Mouse (Mus musculus): ENCODE measurements around the gene Sept4. TPM values are rescaled to one million over a fixed set of nuclear protein-coding genes. Genes with fewer than 3 reads are reported as not detected.

Gene Sept4
- polyA plus RNA-seq, 1 experiment: 0.09 TPM

DNA sequence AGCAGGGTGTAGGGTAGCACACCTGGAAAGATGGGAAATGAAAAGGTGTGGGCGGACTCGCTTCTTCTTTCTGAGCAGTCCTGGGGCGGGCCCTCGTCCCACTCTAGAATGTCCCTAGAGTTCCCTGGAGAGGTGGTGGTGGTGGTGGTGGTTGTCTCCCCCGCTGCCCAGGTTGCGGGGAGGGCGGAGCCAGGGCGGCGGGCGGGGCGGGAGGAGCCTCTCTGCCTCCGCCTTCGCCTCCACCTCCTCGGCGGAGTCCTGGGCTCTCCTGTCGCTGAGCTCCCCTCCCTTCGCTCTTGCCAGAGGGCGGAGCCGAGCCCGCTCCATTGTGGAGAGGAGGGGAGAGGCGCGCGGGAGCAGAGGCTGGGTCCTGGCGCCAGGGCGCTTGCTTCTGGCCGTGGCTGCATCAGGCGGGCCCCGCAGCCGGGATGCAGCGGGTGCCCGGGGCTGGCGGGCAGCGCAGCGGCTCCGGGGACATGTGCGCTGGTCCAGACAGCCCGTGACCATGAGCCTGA is 26.7 kb downstream of the Sept4 start:
- H3K4me1 ChIP-seq (ENCODE audit: control insufficient read depth): peaks cover 52% of the 10 kb centered on the region
- H3K27me3 ChIP-seq (ENCODE audit: control insufficient read depth): no peaks in the 10 kb centered on the region
- H3K36me3 ChIP-seq (ENCODE audit: control insufficient read depth): peaks cover 64% of the 10 kb centered on the region
- TF ChIP-seq TAL1 (IDR thresholded peaks at IDR 0.05; ENCODE audit: low read length) (no peak), GATA1 (IDR thresholded peaks at IDR 0.05; ENCODE audit: low read length) (no peak)
- H3K4me3 ChIP-seq (replicated peaks): peak overlapping the region; percentile 70
- H3K9me3 ChIP-seq (ENCODE audit: control insufficient read depth, low read length): no peaks in the 10 kb centered on the region

GRCm38 (mm10) chr11:87595976-87596375 is 27.3 kb downstream of the Sept4 start:
- H3K27me3 ChIP-seq (ENCODE audit: control insufficient read depth): no peaks in the 10 kb centered on the region
- no peaks in the 10 kb centered on the region for H3K9me3 ChIP-seq (ENCODE audit: control insufficient read depth, low read length)
- TF ChIP-seq GATA1 (IDR thresholded peaks at IDR 0.05; ENCODE audit: low read length) (no peak), TAL1 (IDR thresholded peaks at IDR 0.05; ENCODE audit: low read length) (no peak)
- peaks cover 70% of the 10 kb centered on the region for H3K36me3 ChIP-seq (ENCODE audit: control insufficient read depth)
- H3K4me3 ChIP-seq (replicated peaks): peak overlapping the region; percentile 70
- peaks cover 46% of the 10 kb centered on the region for H3K4me1 ChIP-seq (ENCODE audit: control insufficient read depth)

DNA sequence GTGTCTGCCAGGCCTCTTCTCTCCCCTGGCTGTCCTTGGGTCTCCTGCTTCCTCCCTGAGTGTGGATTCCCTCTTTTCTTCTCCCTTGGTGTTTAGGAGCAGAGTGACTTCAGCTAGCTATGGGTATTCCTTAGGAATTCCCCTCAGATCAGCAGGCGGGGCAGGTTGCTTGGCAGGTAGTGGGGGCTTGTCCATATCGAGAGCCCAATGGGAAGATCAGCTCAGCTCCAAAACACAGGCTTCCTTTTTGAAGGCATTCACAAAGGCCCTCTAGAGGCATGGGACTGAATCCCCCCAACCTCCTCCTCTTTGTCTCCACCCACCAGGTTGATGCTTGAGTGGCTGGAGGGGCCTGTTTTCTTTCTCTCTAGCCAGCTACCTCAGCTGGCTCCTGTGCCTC is 27.8 kb downstream of the Sept4 start:
- H3K36me3 ChIP-seq (ENCODE audit: control insufficient read depth): peaks cover 75% of the 10 kb centered on the region
- no peaks in the 10 kb centered on the region for H3K9me3 ChIP-seq (ENCODE audit: control insufficient read depth, low read length)
- H3K4me3 ChIP-seq (replicated peaks): no peak overlapping the region
- no peaks in the 10 kb centered on the region for H3K27me3 ChIP-seq (ENCODE audit: control insufficient read depth)
- TF ChIP-seq TAL1 (IDR thresholded peaks at IDR 0.05; ENCODE audit: low read length) (no peak), GATA1 (IDR thresholded peaks at IDR 0.05; ENCODE audit: low read length) (no peak)
- peaks cover 45% of the 10 kb centered on the region for H3K4me1 ChIP-seq (ENCODE audit: control insufficient read depth)

DNA sequence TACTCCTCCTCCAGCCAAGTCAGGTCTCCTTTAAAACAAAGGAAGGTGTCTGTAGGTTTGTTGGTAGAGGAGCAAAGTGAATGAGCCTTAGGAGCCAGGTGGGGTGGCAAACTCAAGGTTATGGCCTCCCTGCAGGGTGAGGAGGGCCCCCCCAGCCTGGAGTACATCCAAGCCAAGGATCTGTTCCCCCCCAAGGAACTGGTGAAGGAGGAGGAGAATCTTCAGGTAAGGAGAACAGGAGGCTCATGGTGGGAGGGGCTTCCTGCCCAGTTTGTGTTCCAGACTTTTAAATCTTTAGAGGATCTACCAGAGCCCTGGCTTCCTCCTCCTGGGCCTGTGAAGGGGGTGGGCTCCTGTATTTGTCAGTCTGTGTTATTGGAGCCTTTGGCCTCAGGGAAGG is 28.4 kb downstream of the Sept4 start:
- no peaks in the 10 kb centered on the region for H3K27me3 ChIP-seq (ENCODE audit: control insufficient read depth)
- TF ChIP-seq TAL1 (IDR thresholded peaks at IDR 0.05; ENCODE audit: low read length) (no peak), GATA1 (IDR thresholded peaks at IDR 0.05; ENCODE audit: low read length) (no peak)
- no peak overlapping the region for H3K4me3 ChIP-seq (replicated peaks)
- H3K36me3 ChIP-seq (ENCODE audit: control insufficient read depth): peaks cover 81% of the 10 kb centered on the region
- peaks cover 45% of the 10 kb centered on the region for H3K4me1 ChIP-seq (ENCODE audit: control insufficient read depth)
- no peaks in the 10 kb centered on the region for H3K9me3 ChIP-seq (ENCODE audit: control insufficient read depth, low read length)

- H3K27me3 ChIP-seq (ENCODE audit: control insufficient read depth): no peaks in the 10 kb centered on the region
- no peak for TF ChIP-seq TAL1 (IDR thresholded peaks at IDR 0.05; ENCODE audit: low read length)
- TF ChIP-seq GATA1 (IDR thresholded peaks at IDR 0.05; ENCODE audit: low read length): no peak
- peaks cover 92% of the 10 kb centered on the region for H3K36me3 ChIP-seq (ENCODE audit: control insufficient read depth)
- peaks cover 22% of the 10 kb centered on the region for H3K4me1 ChIP-seq (ENCODE audit: control insufficient read depth)
- H3K9me3 ChIP-seq (ENCODE audit: control insufficient read depth, low read length): no peaks in the 10 kb centered on the region
- H3K4me3 ChIP-seq (replicated peaks): no peak overlapping the region
Measured at GRCm38 (mm10) chr11:87599395-87600089, 30.8 kb downstream of the Sept4 start.

DNA sequence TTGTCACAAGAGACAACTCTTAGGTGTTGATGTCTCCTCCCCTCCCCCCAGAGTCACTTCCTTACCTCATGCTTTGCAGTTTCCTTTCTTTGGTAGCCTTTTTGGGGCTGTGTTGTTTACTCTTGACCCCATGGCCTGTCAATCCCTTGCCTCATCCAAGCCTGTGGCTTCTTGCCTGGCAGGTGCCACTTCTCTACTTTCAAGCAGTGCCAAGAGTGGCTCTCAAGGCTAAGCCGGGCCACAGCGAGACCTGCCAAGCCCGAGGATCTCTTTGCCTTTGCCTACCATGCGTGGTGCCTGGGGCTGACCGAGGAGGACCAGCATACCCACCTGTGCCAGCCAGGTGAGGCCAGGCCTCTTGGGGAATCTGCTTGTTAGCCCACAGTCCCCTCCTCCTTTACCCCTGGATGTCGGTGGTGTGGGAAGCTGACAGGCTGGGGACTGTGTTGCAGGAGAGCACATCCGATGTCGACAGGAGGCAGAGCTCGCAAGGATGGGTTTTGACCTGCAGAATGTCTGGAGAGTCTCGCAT is 31.7 kb downstream of the Sept4 start:
- H3K36me3 ChIP-seq (ENCODE audit: control insufficient read depth): peaks cover 94% of the 10 kb centered on the region
- TF ChIP-seq GATA1 (IDR thresholded peaks at IDR 0.05; ENCODE audit: low read length) (no peak), TAL1 (IDR thresholded peaks at IDR 0.05; ENCODE audit: low read length) (no peak)
- H3K4me1 ChIP-seq (ENCODE audit: control insufficient read depth): peaks cover 14% of the 10 kb centered on the region
- no peak overlapping the region for H3K4me3 ChIP-seq (replicated peaks)
- H3K27me3 ChIP-seq (ENCODE audit: control insufficient read depth): no peaks in the 10 kb centered on the region
- no peaks in the 10 kb centered on the region for H3K9me3 ChIP-seq (ENCODE audit: control insufficient read depth, low read length)

GRCm38 (mm10) chr11:87602234-87602633 is 33.5 kb downstream of the Sept4 start:
- Histone ChIP-seq H3K4me1 (ENCODE audit: control insufficient read depth) (no peaks in the 10 kb centered on the region; the same call in 1 of the 2 replicates), H3K9me3 (ENCODE audit: control insufficient read depth, low read length) (no peaks in the 10 kb centered on the region), H3K4me3 (replicated peaks) (no peak overlapping the region), H3K27me3 (ENCODE audit: control insufficient read depth) (no peaks in the 10 kb centered on the region), H3K36me3 (ENCODE audit: control insufficient read depth) (peaks cover 100% of the 10 kb centered on the region)
- TF ChIP-seq GATA1 (IDR thresholded peaks at IDR 0.05; ENCODE audit: low read length) (no peak), TAL1 (IDR thresholded peaks at IDR 0.05; ENCODE audit: low read length) (no peak)

DNA sequence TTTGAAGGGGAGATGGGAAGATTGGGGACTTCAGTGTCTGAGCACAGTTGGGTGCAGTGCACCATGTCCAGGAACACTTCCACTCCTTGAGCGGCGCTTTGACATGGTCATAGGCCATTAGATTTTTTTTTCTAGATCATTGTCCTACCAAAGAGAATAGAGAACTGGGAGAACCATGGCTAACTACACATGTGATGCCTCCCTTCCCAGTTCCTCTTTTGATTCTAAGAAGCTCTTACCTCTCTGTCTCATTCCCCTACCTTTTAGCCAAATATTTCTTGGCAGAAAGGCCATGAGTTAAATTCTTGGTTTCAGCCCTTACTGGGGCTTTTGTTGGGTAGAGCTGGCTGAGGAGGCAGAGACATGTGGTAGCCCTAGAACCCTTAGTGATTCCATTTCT is 34.9 kb downstream of the Sept4 start:
- peaks cover 100% of the 10 kb centered on the region for H3K36me3 ChIP-seq (ENCODE audit: control insufficient read depth)
- TF ChIP-seq GATA1 (IDR thresholded peaks at IDR 0.05; ENCODE audit: low read length) (no peak), TAL1 (IDR thresholded peaks at IDR 0.05; ENCODE audit: low read length) (no peak)
- no peaks in the 10 kb centered on the region; the same call in 1 of the 2 replicates for H3K4me1 ChIP-seq (ENCODE audit: control insufficient read depth)
- H3K9me3 ChIP-seq (ENCODE audit: control insufficient read depth, low read length): no peaks in the 10 kb centered on the region
- H3K4me3 ChIP-seq (replicated peaks): no peak overlapping the region
- no peaks in the 10 kb centered on the region for H3K27me3 ChIP-seq (ENCODE audit: control insufficient read depth)

- Histone ChIP-seq H3K27me3 (ENCODE audit: control insufficient read depth) (no peaks in the 10 kb centered on the region), H3K4me3 (replicated peaks) (no peak overlapping the region), H3K36me3 (ENCODE audit: control insufficient read depth) (peaks cover 98% of the 10 kb centered on the region), H3K4me1 (ENCODE audit: control insufficient read depth) (no peaks in the 10 kb centered on the region; the same call in 1 of the 2 replicates), H3K9me3 (ENCODE audit: control insufficient read depth, low read length) (no peaks in the 10 kb centered on the region)
- TF ChIP-seq TAL1 (IDR thresholded peaks at IDR 0.05; ENCODE audit: low read length): no peak
- no peak for TF ChIP-seq GATA1 (IDR thresholded peaks at IDR 0.05; ENCODE audit: low read length)
Measured at GRCm38 (mm10) chr11:87609264-87609663, 40.6 kb downstream of the Sept4 start.

Measured in erythroblast, embryonic 14.5 days (primary cell).